Comparison of ENCODE assay signal across 18 mouse cellular contexts in genomic region chr5:101211974-101212373, GRCm38 (mm10).
"Had no signal": no experiment of that assay in that cellular context is flagged by ENCODE, and none has a peak within 500 bp of the region (broad histone marks: within the 10 kb centered on the region; RNA-seq: fewer than 3 reads in every experiment).

No protein-coding gene starts in this region.

- H3K27ac ChIP-seq: heart, embryonic 10.5 days; hindbrain, embryonic 13.5 days; hindbrain, embryonic 15.5 days; hindbrain, postnatal 0 days; limb, embryonic 13.5 days; limb, embryonic 15.5 days; liver, embryonic 12.5 days; liver, embryonic 14.5 days had no signal

- H3K4me2 ChIP-seq: heart, embryonic 12.5 days; hindbrain, embryonic 13.5 days; hindbrain, embryonic 15.5 days; limb, embryonic 13.5 days; limb, embryonic 15.5 days; liver, embryonic 12.5 days had no signal

- H3K4me1 ChIP-seq: heart, embryonic 10.5 days; heart, embryonic 12.5 days; hindbrain, embryonic 13.5 days; hindbrain, embryonic 15.5 days; limb, embryonic 13.5 days; limb, embryonic 15.5 days; liver, embryonic 12.5 days had no signal

- H3K36me3 ChIP-seq: heart, embryonic 10.5 days; heart, embryonic 12.5 days; hindbrain, embryonic 13.5 days; hindbrain, embryonic 15.5 days; limb, embryonic 13.5 days; limb, embryonic 15.5 days; liver, embryonic 12.5 days had no signal

- H3K4me3 ChIP-seq: heart, embryonic 10.5 days; heart, embryonic 12.5 days; hindbrain, embryonic 13.5 days; hindbrain, embryonic 15.5 days; limb, embryonic 13.5 days; limb, embryonic 15.5 days; liver, embryonic 12.5 days had no signal

- DNase-seq: gastrocnemius, postnatal 14 days; gastrocnemius, postnatal 36 days; heart, adult 18-20 months; heart, postnatal 10 days; kidney, postnatal 10 days; layer of hippocampus, adult 9-11 months; layer of hippocampus, postnatal 36 days; left cerebral cortex, postnatal 4 days had no signal

- H3K9me3 ChIP-seq: heart, embryonic 10.5 days; heart, embryonic 12.5 days; hindbrain, embryonic 13.5 days; hindbrain, embryonic 15.5 days; limb, embryonic 13.5 days; limb, embryonic 15.5 days; liver, embryonic 12.5 days had no signal

- H3K9ac ChIP-seq: heart, embryonic 12.5 days; hindbrain, embryonic 13.5 days; hindbrain, embryonic 15.5 days; limb, embryonic 13.5 days; limb, embryonic 15.5 days; liver, embryonic 12.5 days; liver, embryonic 14.5 days had no signal

- H3K27me3 ChIP-seq: heart, embryonic 12.5 days; hindbrain, embryonic 13.5 days; hindbrain, embryonic 15.5 days; limb, embryonic 13.5 days; limb, embryonic 15.5 days; liver, embryonic 12.5 days had no signal

- ATAC-seq: hindbrain, postnatal 0 days; intestine, embryonic 16.5 days; liver, embryonic 12.5 days had no signal
